Mouse (Mus musculus) embryonic facial prominence, embryonic 15.5 days (tissue): ENCODE data around the gene Pcf11. TPM values are rescaled to one million over a fixed set of nuclear protein-coding genes. Genes with fewer than 3 reads are reported as not detected.
A peak's percentile ranks its signal among the peaks of the same experiment; 100 is the strongest.

ENCODE experiments used
- ATAC-seq: fragments of 200-750 bp; cut with Nextera tagmentation; 2 replicates; pipeline ENCODE4 v1.8.0; 2017; ENCODE audit warnings: low read depth, moderate TSS enrichment; ENCODE audit not compliant: insufficient number of reproducible peaks, low FRiP score, low TSS enrichment
- H3K27ac ChIP-seq: fragments of 300-500 bp; sonication (generic); replicated peaks from 2 replicates; pipeline ENCODE4 v1.5.1; 2015; ENCODE audit warnings: mild to moderate bottlenecking, inconsistent platforms
- H3K27me3 ChIP-seq: fragments of 300-500 bp; sonication (generic); 2 replicates; pipeline ENCODE4 v1.6.1; 2015; ENCODE audit warnings: inconsistent platforms
- H3K36me3 ChIP-seq: fragments of 300-500 bp; sonication (generic); 2 replicates; pipeline ENCODE4 v1.6.1; 2015; ENCODE audit warnings: mild to moderate bottlenecking, inconsistent platforms
- H3K4me1 ChIP-seq: fragments of 300-500 bp; sonication (generic); 2 replicates; pipeline ENCODE4 v1.6.1; 2015; ENCODE audit warnings: inconsistent platforms
- H3K4me2 ChIP-seq: fragments of 300-500 bp; sonication (generic); replicated peaks from 2 replicates; pipeline ENCODE4 v1.6.1; 2015; ENCODE audit warnings: mild to moderate bottlenecking, inconsistent platforms
- H3K4me3 ChIP-seq: fragments of 300-500 bp; sonication (generic); replicated peaks from 2 replicates; pipeline ENCODE4 v1.5.1; 2015; ENCODE audit warnings: mild to moderate bottlenecking, inconsistent platforms
- H3K9ac ChIP-seq: fragments of 300-500 bp; sonication (generic); 2 replicates; pipeline ENCODE4 v1.6.1; 2015; ENCODE audit warnings: inconsistent platforms
- H3K9me3 ChIP-seq: fragments of 300-500 bp; sonication (generic); replicated peaks from 2 replicates; pipeline ENCODE4 v1.6.1; 2016; ENCODE audit warnings: inconsistent platforms
- WGBS: fragments of 180-500 bp; shearing (Covaris S2); methylation state at CpG from one replicate; pipeline ENCODE4 v1.1.7; 2015; 5-methylcytosine and 5-hydroxymethylcytosine counted together
- polyA plus RNA-seq: library from polyadenylated mRNA; unstranded; fragments of >200 nt; fragmentation: Nextera tagmentation; extraction: Ambion mirVana; gene quantifications from 2 replicates; pipeline ENCODE4 v1.2.1, GENCODE M21; 2015

Pcf11 gene
- polyA plus RNA-seq, result 23.1 and 25.5 TPM in 2 replicates

DNA sequence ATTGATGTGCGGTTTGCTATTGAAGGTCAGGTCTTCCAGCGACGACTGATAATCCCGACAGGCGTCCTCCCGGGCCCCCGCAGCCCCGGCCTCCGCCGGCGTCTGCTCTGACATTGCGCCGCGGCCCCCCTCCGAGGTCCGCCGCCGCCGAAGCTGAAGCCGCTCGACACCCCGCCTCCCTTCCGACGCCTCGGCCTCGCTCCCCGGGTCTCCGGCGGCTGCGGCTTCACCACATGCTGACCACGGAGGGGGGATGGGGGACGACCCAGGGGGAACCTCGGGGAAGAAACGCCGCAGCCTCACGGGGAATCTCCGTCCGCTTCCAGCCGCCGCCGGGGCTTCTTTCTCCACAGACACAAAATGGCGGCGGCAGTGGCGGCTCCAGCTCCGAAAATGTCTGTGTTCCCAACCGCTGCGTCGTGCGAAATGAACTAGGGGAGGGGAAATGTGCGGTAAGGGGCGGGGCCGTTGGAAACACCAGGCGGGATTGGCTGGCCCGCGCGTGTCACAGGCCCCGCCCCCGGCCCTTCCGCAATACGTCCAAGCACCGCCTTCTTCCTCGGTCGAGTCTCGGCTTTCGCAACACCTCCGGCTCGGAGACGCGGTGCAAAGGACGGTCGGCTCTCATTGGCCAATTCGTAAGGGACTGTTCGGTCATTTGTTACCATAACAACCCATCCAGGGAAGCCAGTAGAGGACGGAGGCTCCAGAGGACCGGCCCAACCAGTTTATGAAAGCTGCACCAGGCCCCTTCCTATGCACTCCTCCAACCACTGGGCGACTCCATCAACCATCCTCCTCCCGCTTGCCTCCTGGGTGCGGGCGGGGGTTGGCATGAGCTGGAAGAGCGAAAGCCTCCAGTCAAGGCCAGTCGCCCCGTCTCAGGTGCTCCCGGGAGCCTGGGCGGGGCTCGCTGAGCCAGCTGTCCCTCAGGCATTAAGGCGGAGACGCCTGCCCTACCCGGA lies at the start of gene Pcf11:
TSS of gene Pcf11 (minus strand) at position 428 of the 965 bp plus-strand sequence.
- Histone ChIP-seq H3K36me3 (no peaks in the 10 kb centered on the region), H3K4me3 (peak within 1 kb of the TSS; percentile 93), H3K4me1 (peaks cover 18% of the 10 kb centered on the region), H3K27me3 (no peaks in the 10 kb centered on the region), H3K27ac (peak within 1 kb of the TSS; percentile 93), H3K9ac (peak within 1 kb of the TSS; percentile 83), H3K4me2 (peak within 1 kb of the TSS; percentile 74), H3K9me3 (no peaks in the 10 kb centered on the region)
- peak; percentile 98 for ATAC-seq
- WGBS, result under 1% methylated on average over 87 of the region's 88 CpGs

DNA sequence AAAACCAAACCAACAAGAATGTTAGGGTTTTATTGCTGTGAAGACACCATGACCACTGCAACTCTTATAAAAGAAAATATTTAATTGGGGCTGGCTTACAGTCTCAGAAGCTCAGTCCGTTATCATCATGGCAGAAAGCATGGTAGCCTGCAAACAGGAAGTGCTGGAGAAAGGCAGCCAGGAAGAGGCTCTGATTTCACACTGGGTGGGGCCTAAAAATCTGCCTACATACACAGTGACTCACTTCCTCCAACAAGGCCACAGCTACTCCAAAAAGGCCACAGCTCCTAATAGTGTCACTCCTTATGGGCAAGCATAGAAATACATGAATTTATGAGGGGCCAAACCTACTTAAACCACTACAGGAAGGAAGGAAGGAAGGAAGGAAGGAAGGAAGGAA lies 45.3 kb upstream of the Pcf11 start:
- H3K4me2 ChIP-seq, result no peak overlapping the region
- H3K27ac ChIP-seq, result no peak overlapping the region
- no peaks in the 10 kb centered on the region for H3K36me3 ChIP-seq
- 81% methylated on average over 1 of the region's 1 CpGs for WGBS
- no peaks in the 10 kb centered on the region for H3K27me3 ChIP-seq
- no peaks in the 10 kb centered on the region for H3K9me3 ChIP-seq
- H3K4me3 ChIP-seq, result no peak overlapping the region
- ATAC-seq, result no peak
- H3K4me1 ChIP-seq, result no peaks in the 10 kb centered on the region
- H3K9ac ChIP-seq, result no peak overlapping the region

- Histone ChIP-seq H3K4me3 (no peak overlapping the region), H3K27ac (no peak overlapping the region), H3K4me2 (no peak overlapping the region), H3K27me3 (no peaks in the 10 kb centered on the region), H3K9me3 (no peaks in the 10 kb centered on the region), H3K36me3 (no peaks in the 10 kb centered on the region), H3K9ac (no peak overlapping the region), H3K4me1 (peaks cover 5% of the 10 kb centered on the region; the same call in 1 of the 2 replicates)
- no peak for ATAC-seq
- WGBS, result 68% methylated on average over 3 of the region's 3 CpGs
These were observed 41.9 kb upstream of the Pcf11 start for GRCm38 (mm10) chr7:92711593-92711992.

GRCm38 (mm10) chr7:92709573-92709972 lies 39.8 kb upstream of the Pcf11 start:
- ATAC-seq, result no peak
- Histone ChIP-seq H3K27ac (no peak overlapping the region), H3K36me3 (no peaks in the 10 kb centered on the region), H3K9me3 (no peaks in the 10 kb centered on the region), H3K9ac (no peak overlapping the region), H3K4me3 (no peak overlapping the region), H3K4me2 (no peak overlapping the region), H3K4me1 (peaks cover 6% of the 10 kb centered on the region; the same call in 1 of the 2 replicates), H3K27me3 (no peaks in the 10 kb centered on the region)
- 28% methylated on average over 2 of the region's 2 CpGs for WGBS

DNA sequence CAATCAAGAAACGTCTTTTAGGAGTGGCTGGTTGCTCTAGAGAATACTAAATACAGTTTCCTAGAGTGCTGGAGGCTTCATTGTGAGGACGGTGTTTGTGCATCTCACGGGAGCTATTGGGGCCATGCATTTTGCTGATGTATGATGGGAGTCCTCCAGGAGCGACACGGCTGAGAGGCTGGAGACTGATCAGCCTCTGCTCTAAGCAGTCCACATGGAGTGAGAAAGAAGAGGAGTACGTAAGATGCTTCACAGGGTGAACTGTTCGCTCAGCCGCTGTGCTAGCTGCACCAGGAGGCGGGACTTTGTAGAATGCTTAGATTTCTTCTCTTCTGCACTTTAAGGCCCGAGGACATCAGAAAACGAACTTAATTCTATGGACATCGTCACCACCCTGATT lies 37.0 kb upstream of the Pcf11 start:
- no peak overlapping the region for H3K27ac ChIP-seq
- no peak for ATAC-seq
- H3K27me3 ChIP-seq, result no peaks in the 10 kb centered on the region
- no peak overlapping the region for H3K9ac ChIP-seq
- H3K4me1 ChIP-seq, result peaks cover 6% of the 10 kb centered on the region; the same call in 1 of the 2 replicates
- no peaks in the 10 kb centered on the region for H3K9me3 ChIP-seq
- H3K4me2 ChIP-seq, result peak overlapping the region; percentile 17
- H3K36me3 ChIP-seq, result no peaks in the 10 kb centered on the region
- H3K4me3 ChIP-seq, result no peak overlapping the region
- WGBS, result 57% methylated on average over 12 of the region's 12 CpGs

GRCm38 (mm10) chr7:92705534-92705933 lies 35.8 kb upstream of the Pcf11 start:
- 54% methylated on average over 2 of the region's 2 CpGs for WGBS
- H3K9me3 ChIP-seq, result no peaks in the 10 kb centered on the region
- no peak overlapping the region for H3K27ac ChIP-seq
- ATAC-seq, result no peak
- H3K36me3 ChIP-seq, result no peaks in the 10 kb centered on the region
- no peaks in the 10 kb centered on the region for H3K27me3 ChIP-seq
- no peak overlapping the region for H3K4me3 ChIP-seq
- H3K9ac ChIP-seq, result no peak overlapping the region
- no peak overlapping the region for H3K4me2 ChIP-seq
- peaks cover 6% of the 10 kb centered on the region; the same call in 1 of the 2 replicates for H3K4me1 ChIP-seq

DNA sequence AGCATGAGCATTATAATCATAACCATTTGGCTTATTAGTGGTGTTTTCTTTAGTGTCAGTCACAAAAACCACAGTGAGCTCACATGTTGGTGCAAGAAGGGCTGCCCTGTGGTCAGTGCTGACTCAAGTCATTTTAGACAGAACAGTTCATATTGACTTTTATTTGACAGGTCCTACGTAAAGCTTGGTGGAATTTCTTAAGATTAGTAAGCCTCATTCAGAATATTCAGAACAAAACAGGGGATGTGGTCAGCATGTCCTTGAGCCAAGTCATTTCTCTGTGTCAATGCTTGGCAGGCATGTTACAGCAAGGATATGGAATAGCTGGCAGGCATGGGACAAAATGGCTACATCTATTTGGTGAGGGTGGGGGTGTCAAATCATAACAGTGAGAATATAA lies 33.9 kb upstream of the Pcf11 start:
- 68% methylated on average over 1 of the region's 1 CpGs for WGBS
- no peak overlapping the region for H3K27ac ChIP-seq
- no peak for ATAC-seq

GRCm38 (mm10) chr7:92698770-92699169 lies 29.0 kb upstream of the Pcf11 start:
- no peaks in the 10 kb centered on the region for H3K9me3 ChIP-seq
- no peak for ATAC-seq
- H3K36me3 ChIP-seq, result no peaks in the 10 kb centered on the region
- H3K27me3 ChIP-seq, result no peaks in the 10 kb centered on the region
- H3K4me2 ChIP-seq, result no peak overlapping the region
- no peak overlapping the region for H3K27ac ChIP-seq
- H3K9ac ChIP-seq, result no peak overlapping the region
- H3K4me1 ChIP-seq, result no peaks in the 10 kb centered on the region
- no peak overlapping the region for H3K4me3 ChIP-seq
- 75% methylated on average over 5 of the region's 5 CpGs for WGBS

More for the DNA sequence above, 33.9 kb upstream of the Pcf11 start:
- Histone ChIP-seq H3K4me2 (no peak overlapping the region), H3K4me1 (peaks cover 6% of the 10 kb centered on the region; the same call in 1 of the 2 replicates), H3K36me3 (no peaks in the 10 kb centered on the region), H3K9ac (no peak overlapping the region), H3K9me3 (no peaks in the 10 kb centered on the region), H3K27me3 (no peaks in the 10 kb centered on the region), H3K4me3 (no peak overlapping the region)

DNA sequence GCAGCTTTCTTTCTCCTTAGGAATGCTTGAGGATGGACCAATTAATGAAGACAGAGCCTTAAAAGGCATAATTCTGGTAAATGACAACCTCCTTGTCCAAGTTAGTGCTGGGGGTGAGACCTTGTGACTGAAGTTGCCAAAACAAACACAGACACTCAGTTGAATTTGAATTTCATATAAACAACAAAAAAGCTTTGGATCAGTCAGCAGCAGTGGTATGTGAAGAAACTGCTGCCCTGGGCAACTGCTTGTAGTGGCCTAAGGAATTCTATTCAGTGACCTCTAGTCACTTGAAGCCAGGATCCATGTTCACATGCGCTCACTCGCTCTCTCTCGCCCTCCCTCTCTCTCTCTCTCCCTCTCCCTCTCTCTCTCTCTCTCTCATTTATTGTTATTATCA lies 26.7 kb upstream of the Pcf11 start:
- Histone ChIP-seq H3K4me3 (no peak overlapping the region), H3K4me2 (no peak overlapping the region), H3K27me3 (no peaks in the 10 kb centered on the region), H3K27ac (no peak overlapping the region), H3K4me1 (no peaks in the 10 kb centered on the region), H3K36me3 (no peaks in the 10 kb centered on the region), H3K9me3 (no peaks in the 10 kb centered on the region), H3K9ac (no peak overlapping the region)
- 82% methylated on average over 3 of the region's 3 CpGs for WGBS
- ATAC-seq, result no peak

DNA sequence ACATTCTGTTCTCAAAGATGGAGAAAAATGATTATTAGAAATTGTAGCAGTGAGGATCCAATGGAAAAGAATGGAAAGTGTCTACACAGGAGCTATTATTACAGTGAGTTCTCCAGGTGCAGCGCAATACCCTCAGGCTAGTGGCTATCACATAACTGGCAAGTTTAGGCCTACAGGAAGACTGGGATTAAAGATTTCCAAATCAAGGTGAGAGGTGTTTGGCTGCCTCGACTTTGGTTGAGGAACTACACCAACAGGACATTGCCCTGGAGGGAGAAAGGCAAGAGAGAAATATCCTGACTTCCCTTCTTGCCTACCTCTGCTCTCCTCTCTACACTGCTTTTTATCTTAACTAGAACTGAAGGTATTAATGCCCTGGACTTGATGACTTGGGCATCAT lies 19.4 kb upstream of the Pcf11 start:
- no peaks in the 10 kb centered on the region for H3K36me3 ChIP-seq
- H3K4me2 ChIP-seq, result no peak overlapping the region
- no peaks in the 10 kb centered on the region for H3K9me3 ChIP-seq
- 51% methylated on average over 2 of the region's 2 CpGs for WGBS
- H3K4me3 ChIP-seq, result no peak overlapping the region
- no peaks in the 10 kb centered on the region for H3K4me1 ChIP-seq
- ATAC-seq, result no peak
- H3K27me3 ChIP-seq, result no peaks in the 10 kb centered on the region
- H3K27ac ChIP-seq, result no peak overlapping the region
- no peak overlapping the region for H3K9ac ChIP-seq

DNA sequence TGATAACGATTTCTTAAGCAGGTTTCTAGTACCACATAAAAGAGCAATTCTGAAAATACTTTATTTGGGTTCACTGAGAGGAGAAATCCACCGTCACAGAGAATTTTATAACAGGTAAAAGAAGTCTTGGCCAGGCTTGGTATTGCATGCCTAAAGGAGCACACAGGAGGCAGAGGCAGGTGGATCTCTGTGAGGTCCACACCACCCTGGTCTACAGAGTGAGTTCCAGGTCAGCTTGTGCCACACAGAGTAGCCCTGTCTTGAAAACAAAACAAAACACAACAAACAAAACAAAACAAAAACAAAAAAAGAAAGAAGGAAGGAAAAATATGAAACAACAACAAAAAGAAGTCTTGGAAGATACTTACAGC lies 18.6 kb upstream of the Pcf11 start:
- H3K9me3 ChIP-seq, result no peaks in the 10 kb centered on the region
- H3K4me1 ChIP-seq, result no peaks in the 10 kb centered on the region
- H3K4me3 ChIP-seq, result no peak overlapping the region
- 79% methylated on average over 2 of the region's 2 CpGs for WGBS
- H3K9ac ChIP-seq, result no peak overlapping the region
- H3K27me3 ChIP-seq, result no peaks in the 10 kb centered on the region
- H3K4me2 ChIP-seq, result no peak overlapping the region
- ATAC-seq, result no peak
- no peak overlapping the region for H3K27ac ChIP-seq
- no peaks in the 10 kb centered on the region for H3K36me3 ChIP-seq
